Comparison of ENCODE assay signal across 8 mouse cellular contexts in genomic region chr4:44233713-44234003, GRCm38 (mm10). TPM values are rescaled to one million over a fixed set of nuclear protein-coding genes. Genes with fewer than 3 reads are reported as not detected.
DNase-seq lines count a peak whose midpoint lies in the region; ATAC-seq and TF ChIP-seq lines count a peak whose summit lies in the region.

Gene Rnf38, minus strand, starts transcription at chr4:44233789.

- peak within 1 kb of the TSS; percentile 75 for H3K4me3 ChIP-seq in embryonic facial prominence, embryonic 15.5 days (replicated peaks)
- peak within 1 kb of the TSS; percentile 93 for H3K4me3 ChIP-seq in heart, postnatal 0 days (ENCODE audit: low read depth, low read length)
- H3K4me3 ChIP-seq in limb, embryonic 10.5 days: peak within 1 kb of the TSS; percentile 83
- peak within 1 kb of the TSS; percentile 87 for H3K4me3 ChIP-seq in neural tube, embryonic 15.5 days (replicated peaks)

- no peak for TF ChIP-seq CTCF in heart, postnatal 0 days (IDR thresholded peaks at IDR 0.05; ENCODE audit: low read depth)

- H3K36me3 ChIP-seq in embryonic facial prominence, embryonic 15.5 days: no peaks in the 10 kb centered on the region
- H3K36me3 ChIP-seq in heart, postnatal 0 days (replicated peaks; ENCODE audit: control insufficient read depth, insufficient read depth, low read length): no peaks in the 10 kb centered on the region
- H3K36me3 ChIP-seq in limb, embryonic 10.5 days: no peaks in the 10 kb centered on the region
- no peaks in the 10 kb centered on the region for H3K36me3 ChIP-seq in neural tube, embryonic 15.5 days

- peaks cover 24% of the 10 kb centered on the region for H3K4me1 ChIP-seq in embryonic facial prominence, embryonic 15.5 days
- peaks cover 16% of the 10 kb centered on the region for H3K4me1 ChIP-seq in heart, postnatal 0 days (ENCODE audit: control insufficient read depth, insufficient read depth)
- peaks cover 29% of the 10 kb centered on the region for H3K4me1 ChIP-seq in limb, embryonic 10.5 days
- peaks cover 36% of the 10 kb centered on the region for H3K4me1 ChIP-seq in neural tube, embryonic 15.5 days

- peak within 1 kb of the TSS; percentile 77 for H3K9ac ChIP-seq in embryonic facial prominence, embryonic 15.5 days
- H3K9ac ChIP-seq in heart, postnatal 0 days (replicated peaks; ENCODE audit: low read depth, low read length): peak within 1 kb of the TSS; percentile 94
- peak within 1 kb of the TSS; percentile 84 for H3K9ac ChIP-seq in neural tube, embryonic 15.5 days (replicated peaks)

- H3K27ac ChIP-seq in embryonic facial prominence, embryonic 15.5 days (replicated peaks): peak within 1 kb of the TSS; percentile 95
- H3K27ac ChIP-seq in heart, postnatal 0 days (ENCODE audit: low read depth): peak within 1 kb of the TSS; percentile 90
- peak within 1 kb of the TSS; percentile 95 for H3K27ac ChIP-seq in limb, embryonic 10.5 days
- H3K27ac ChIP-seq in neural tube, embryonic 15.5 days (replicated peaks): peak within 1 kb of the TSS; percentile 88

- TF ChIP-seq EP300 in heart, postnatal 0 days (IDR thresholded peaks at IDR 0.05; ENCODE audit: low read depth): no peak

- peak within 1 kb of the TSS; percentile 90 for H3K4me2 ChIP-seq in embryonic facial prominence, embryonic 15.5 days (replicated peaks)
- H3K4me2 ChIP-seq in heart, postnatal 0 days (ENCODE audit: low read depth, low read length): peak within 1 kb of the TSS; percentile 90
- H3K4me2 ChIP-seq in neural tube, embryonic 15.5 days: peak within 1 kb of the TSS; percentile 85

- H3K27me3 ChIP-seq in embryonic facial prominence, embryonic 15.5 days: no peaks in the 10 kb centered on the region
- H3K27me3 ChIP-seq in heart, postnatal 0 days (ENCODE audit: control insufficient read depth, insufficient read depth, low read length): no peaks in the 10 kb centered on the region
- 0 out of 2 replicates have a peak, but pooled peaks cover 4% of the 10 kb centered on the region for H3K27me3 ChIP-seq in limb, embryonic 10.5 days (ENCODE audit: low read depth, poor library complexity, severe bottlenecking)
- H3K27me3 ChIP-seq in neural tube, embryonic 15.5 days (replicated peaks): no peaks in the 10 kb centered on the region

- no peaks in the 10 kb centered on the region for H3K9me3 ChIP-seq in embryonic facial prominence, embryonic 15.5 days (replicated peaks)
- no peaks in the 10 kb centered on the region for H3K9me3 ChIP-seq in heart, postnatal 0 days (replicated peaks; ENCODE audit: control insufficient read depth, low read length)
- H3K9me3 ChIP-seq in limb, embryonic 10.5 days (replicated peaks): no peaks in the 10 kb centered on the region
- H3K9me3 ChIP-seq in neural tube, embryonic 15.5 days (replicated peaks): no peaks in the 10 kb centered on the region

- WGBS in embryonic facial prominence, embryonic 15.5 days: 0% methylated on average over 24 of the region's 61 CpGs
- 2% methylated on average over 12 of the region's 61 CpGs for WGBS in heart, postnatal 0 days
- WGBS in limb, embryonic 10.5 days: 20% methylated on average over 57 of the region's 61 CpGs
- WGBS in neural tube, embryonic 15.5 days: 0% methylated on average over 15 of the region's 61 CpGs

- peak; percentile 81 for DNase-seq in right cerebral cortex, postnatal 4 days
- DNase-seq in right cerebral cortex, postnatal 36 days (ENCODE audit: low spot score in 2 of 2): no peak
- no peak for DNase-seq in heart, postnatal 0 days (ENCODE audit: low spot score)
- no peak for DNase-seq in limb, embryonic 10.5 days (ENCODE audit: low spot score)
- no peak for DNase-seq in natural killer cell, adult 2 months (ENCODE audit: low spot score in 2 of 2)
- DNase-seq in lung, postnatal 25 days (ENCODE audit: low spot score): no peak

- no peak for ATAC-seq in embryonic facial prominence, embryonic 15.5 days (ENCODE audit: insufficient number of reproducible peaks, low FRiP score, low TSS enrichment, low read depth)
- no peak for ATAC-seq in heart, postnatal 0 days (ENCODE audit: insufficient read depth, low read depth)
- no peak; the same call in 1 of the 2 replicates for ATAC-seq in neural tube, embryonic 15.5 days (ENCODE audit: low FRiP score)

RNA-seq across cellular contexts. Expression of gene Rnf38, which starts in this region (rescaled TPM):
- polyA plus RNA-seq in embryonic facial prominence, embryonic 15.5 days (2015; fragmentation: Nextera tagmentation; extraction: Ambion mirVana): 17.5 and 20.0 TPM in 2 replicates
- total RNA-seq in heart, postnatal 0 days (2014; rRNA removed; ENCODE audit: low replicate concordance): 41.1 and 61.1 TPM in 2 replicates
- 7.3 and 7.5 TPM in 2 replicates for polyA plus RNA-seq in heart, postnatal 0 days (2015; fragmentation: Nextera tagmentation; extraction: Ambion mirVana)
- polyA plus RNA-seq in limb, embryonic 10.5 days (2016; fragmentation: Nextera tagmentation; extraction: Ambion mirVana): 29.0 and 30.3 TPM in 2 replicates
- polyA plus RNA-seq in neural tube, embryonic 15.5 days (2015; fragmentation: Nextera tagmentation; extraction: Ambion mirVana): 21.8 and 23.4 TPM in 2 replicates
